Mouse (Mus musculus): Measurements from ENCODE around the gene Ms4a6b. TPM values are rescaled to one million over a fixed set of nuclear protein-coding genes. Genes with fewer than 3 reads are reported as not detected.

Ms4a6b gene
- total and polyA plus RNA-seq, 3 experiments, result not detected

GRCm38 (mm10) chr19:11501326-11501725 is 15.0 kb upstream of the Ms4a6b start:
- no peak for TF ChIP-seq GATA1 (IDR thresholded peaks at IDR 0.05; ENCODE audit: low read depth, low read length)
- no peak for TF ChIP-seq MYC (IDR thresholded peaks at IDR 0.05; ENCODE audit: low read depth, low read length)
- no peak for TF ChIP-seq CHD1 (IDR thresholded peaks at IDR 0.05; ENCODE audit: low read depth, low read length)
- TF ChIP-seq CTCF (IDR thresholded peaks at IDR 0.05 in 2 of 3, conservative IDR thresholded peaks at IDR 0.05 in 1 of 3; ENCODE audit: control insufficient read depth in 1 of 3, insufficient read depth in 1 of 3, low read depth in 2 of 3, low read length in 3 of 3, poor library complexity in 1 of 3, severe bottlenecking in 1 of 3), result no peak
- TF ChIP-seq POLR2A (IDR thresholded peaks at IDR 0.05; ENCODE audit: control insufficient read depth in 1 of 2, insufficient read depth in 1 of 2, low read depth in 1 of 2, low read length in 2 of 2, poor library complexity in 1 of 2), result no peak
- TF ChIP-seq KAT2A (conservative IDR thresholded peaks at IDR 0.05; ENCODE audit: low read depth, low read length), result no peak
- no peak for TF ChIP-seq ETS1 (IDR thresholded peaks at IDR 0.05; ENCODE audit: low read depth, low read length)
- no peak for TF ChIP-seq RAD21 (IDR thresholded peaks at IDR 0.05; ENCODE audit: low read depth, low read length)
- TF ChIP-seq MAZ (IDR thresholded peaks at IDR 0.05; ENCODE audit: low read depth, low read length), result no peak
- no peak for TF ChIP-seq ELF1 (IDR thresholded peaks at IDR 0.05; ENCODE audit: low read depth, low read length)
- no peak for TF ChIP-seq BHLHE40 (IDR thresholded peaks at IDR 0.05; ENCODE audit: borderline replicate concordance, low read depth, low read length)
- no peak for DNase-seq (ENCODE audit: low read depth, low spot score)
- no peak overlapping the region for H3K9ac ChIP-seq (ENCODE audit: control insufficient read depth, low read depth, low read length, poor library complexity, severe bottlenecking)

GRCm38 (mm10) chr19:11504857-11505256 is 11.5 kb upstream of the Ms4a6b start:
- no peak for DNase-seq (ENCODE audit: low read depth, low spot score)
- Histone ChIP-seq H3K9ac (ENCODE audit: control insufficient read depth, low read depth, low read length, poor library complexity, severe bottlenecking) (no peak overlapping the region), H3K36me3 (ENCODE audit: control insufficient read depth in 1 of 2, insufficient read depth in 2 of 2, low read length in 2 of 2) (no peaks in the 10 kb centered on the region), H3K9me3 (replicated peaks; ENCODE audit: insufficient read depth, low read length) (no peaks in the 10 kb centered on the region), H3K4me1 (ENCODE audit: control insufficient read depth in 1 of 2, insufficient read depth in 2 of 2, low read length in 2 of 2) (no peaks in the 10 kb centered on the region), H3K27ac (ENCODE audit: control insufficient read depth, low read depth, low read length) (no peak overlapping the region), H3K4me3 (ENCODE audit: control insufficient read depth in 1 of 2, insufficient read depth in 1 of 2, low read depth in 2 of 2, low read length in 2 of 2) (no peak overlapping the region), H3K27me3 (ENCODE audit: control insufficient read depth in 1 of 2, insufficient read depth in 2 of 2, low read length in 2 of 2) (peaks cover 0 to 7% of the 10 kb centered on the region in 2 experiments; a peak in 3 of 4 replicates), H3K79me2 (ENCODE audit: control insufficient read depth, insufficient read depth, low read length, poor library complexity) (no peaks in the 10 kb centered on the region)
- TF ChIP-seq ZMIZ1 (IDR thresholded peaks at IDR 0.05; ENCODE audit: low read depth, low read length) (no peak), MAFK (IDR thresholded peaks at IDR 0.05; ENCODE audit: borderline replicate concordance, low read depth, low read length) (no peak), JUND (IDR thresholded peaks at IDR 0.05; ENCODE audit: low read depth, low read length) (no peak), MEF2A (IDR thresholded peaks at IDR 0.05; ENCODE audit: extremely low read depth, insufficient replicate concordance, low read depth, low read length, poor library complexity, severe bottlenecking) (no peak), CTCF (IDR thresholded peaks at IDR 0.05 in 2 of 3, conservative IDR thresholded peaks at IDR 0.05 in 1 of 3; ENCODE audit: control insufficient read depth in 1 of 3, insufficient read depth in 1 of 3, low read depth in 2 of 3, low read length in 3 of 3, poor library complexity in 1 of 3, severe bottlenecking in 1 of 3) (no peak), RCOR1 (IDR thresholded peaks at IDR 0.05; ENCODE audit: low read depth, low read length) (no peak), USF2 (IDR thresholded peaks at IDR 0.05; ENCODE audit: borderline replicate concordance in 1 of 2, insufficient read depth in 1 of 2, low read depth in 1 of 2, low read length in 2 of 2) (no peak), GATA1 (IDR thresholded peaks at IDR 0.05; ENCODE audit: low read depth, low read length) (no peak), POLR2AphosphoS5 (IDR thresholded peaks at IDR 0.05; ENCODE audit: borderline replicate concordance, low read depth, low read length) (no peak), RAD21 (IDR thresholded peaks at IDR 0.05; ENCODE audit: low read depth, low read length) (no peak), POLR2AphosphoS2 (IDR thresholded peaks at IDR 0.05; ENCODE audit: low read length) (no peak), MXI1 (IDR thresholded peaks at IDR 0.05; ENCODE audit: low read depth, low read length) (no peak)

More at GRCm38 (mm10) chr19:11501326-11501725, 15.0 kb upstream of the Ms4a6b start:
- no peaks in the 10 kb centered on the region for H3K9me3 ChIP-seq (replicated peaks; ENCODE audit: insufficient read depth, low read length)
- H3K79me2 ChIP-seq (ENCODE audit: control insufficient read depth, insufficient read depth, low read length, poor library complexity), result no peaks in the 10 kb centered on the region
- H3K4me3 ChIP-seq (ENCODE audit: control insufficient read depth in 1 of 2, insufficient read depth in 1 of 2, low read depth in 2 of 2, low read length in 2 of 2), result no peak overlapping the region
- H3K27ac ChIP-seq (ENCODE audit: control insufficient read depth, low read depth, low read length), result no peak overlapping the region
- peaks cover 0 to 7% of the 10 kb centered on the region in 2 experiments; a peak in 3 of 4 replicates for H3K27me3 ChIP-seq (ENCODE audit: control insufficient read depth in 1 of 2, insufficient read depth in 2 of 2, low read length in 2 of 2)
- no peaks in the 10 kb centered on the region for H3K4me1 ChIP-seq (ENCODE audit: control insufficient read depth in 1 of 2, insufficient read depth in 2 of 2, low read length in 2 of 2)
- H3K36me3 ChIP-seq (ENCODE audit: control insufficient read depth in 1 of 2, insufficient read depth in 2 of 2, low read length in 2 of 2), result no peaks in the 10 kb centered on the region

All from MEL (cell line).